Mouse (Mus musculus): ENCODE measurements around the gene Gapdh. TPM values are rescaled to one million over a fixed set of nuclear protein-coding genes. Genes with fewer than 3 reads are reported as not detected.

Gene Gapdh
- polyA plus RNA-seq, 1 experiment from 2014 or later = 5,242 TPM

DNA sequence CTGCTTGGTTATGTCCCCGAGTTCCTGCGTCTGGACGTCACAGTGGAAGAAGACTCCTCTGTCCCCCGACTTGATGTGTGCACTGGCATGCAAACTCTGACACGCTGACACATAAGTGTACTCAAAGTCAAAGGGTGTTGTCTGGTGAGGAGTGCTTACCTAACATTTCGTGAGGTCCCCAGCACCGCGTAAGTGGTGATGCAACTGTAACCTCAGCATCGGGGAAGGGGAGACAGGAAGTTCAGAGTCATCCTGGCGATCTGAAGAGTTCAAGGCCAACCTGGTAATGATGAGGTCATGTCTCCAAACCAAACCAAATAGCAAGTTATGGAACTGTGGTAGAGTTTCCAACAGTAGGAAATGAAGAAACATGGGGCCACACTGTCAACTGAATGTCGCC lies 53.7 kb downstream of the Gapdh start:
- Histone ChIP-seq H3K4me3 (ENCODE audit: control insufficient read depth in 1 of 2, insufficient read depth in 1 of 2, low read depth in 1 of 2, low read length in 2 of 2) (no peak overlapping the region), H3K27ac (replicated peaks in 1 of 2; ENCODE audit: control insufficient read depth in 1 of 2, insufficient read depth in 1 of 2, low read depth in 2 of 2, low read length in 2 of 2) (no peak overlapping the region), H3K9me3 (ENCODE audit: control insufficient read depth, low read length) (no peaks in the 10 kb centered on the region), H3K36me3 (ENCODE audit: control insufficient read depth, insufficient read depth, low read length) (peaks cover 99% of the 10 kb centered on the region), H3K27me3 (ENCODE audit: control insufficient read depth, insufficient read depth, low read length) (no peaks in the 10 kb centered on the region), H3K9ac (ENCODE audit: low read length) (no peak overlapping the region), H3K4me1 (ENCODE audit: control insufficient read depth in 2 of 2, insufficient read depth in 2 of 2, low read length in 2 of 2) (no peaks in the 10 kb centered on the region), H3K4me2 (ENCODE audit: low read length) (no peak overlapping the region)
- WGBS = 89% methylated on average over 11 of the region's 11 CpGs
- ATAC-seq (ENCODE audit: insufficient number of reproducible peaks, insufficient read depth, low FRiP score, low read depth) = no peak

Small RNA genes lying within 50 kb of the gene (microRNA-seq; reads per million reads assigned to microRNA genes)
- gene Mir3098 = 2.8 reads per million, percentile 3 among the genes with 10 or more reads in this experiment

Other genes starting within 250 kb of the Gapdh start
- gene Ptms, start 246.4 kb downstream of the Gapdh start, polyA plus RNA-seq (2014; fragmentation: Nextera tagmentation; extraction: Ambion mirVana) = 238 and 251 TPM in 2 replicates
- 364 and 365 TPM in 2 replicates for gene Mlf2, start 235.1 kb downstream of the Gapdh start, polyA plus RNA-seq (2014; fragmentation: Nextera tagmentation; extraction: Ambion mirVana)
- gene Cops7a, start 200.9 kb downstream of the Gapdh start, polyA plus RNA-seq (2014; fragmentation: Nextera tagmentation; extraction: Ambion mirVana) = 128 and 135 TPM in 2 replicates
- gene Pianp, start 169.8 kb downstream of the Gapdh start, polyA plus RNA-seq (2014; fragmentation: Nextera tagmentation; extraction: Ambion mirVana) = 0.28 and 0.55 TPM in 2 replicates
- 6.6 and 7.2 TPM in 2 replicates for gene Zfp384, start 157.3 kb downstream of the Gapdh start, polyA plus RNA-seq (2014; fragmentation: Nextera tagmentation; extraction: Ambion mirVana)
- gene Ing4, start 126.7 kb downstream of the Gapdh start, polyA plus RNA-seq (2014; fragmentation: Nextera tagmentation; extraction: Ambion mirVana) = 67.1 and 76.1 TPM in 2 replicates
- 5.4 and 6.5 TPM in 2 replicates for gene Acrbp, start 116.8 kb downstream of the Gapdh start, polyA plus RNA-seq (2014; fragmentation: Nextera tagmentation; extraction: Ambion mirVana)
- 0.36 TPM in 1 of 2 replicates, not detected in the other for gene Lpar5, start 98.5 kb downstream of the Gapdh start, polyA plus RNA-seq (2014; fragmentation: Nextera tagmentation; extraction: Ambion mirVana)
- gene Chd4, start 70.5 kb downstream of the Gapdh start, polyA plus RNA-seq (2014; fragmentation: Nextera tagmentation; extraction: Ambion mirVana) = 58.6 and 67.4 TPM in 2 replicates
- 35.3 and 36.6 TPM in 2 replicates for gene Nop2, start 34.6 kb downstream of the Gapdh start, polyA plus RNA-seq (2014; fragmentation: Nextera tagmentation; extraction: Ambion mirVana)
- gene Iffo1, start 21.2 kb downstream of the Gapdh start, polyA plus RNA-seq (2014; fragmentation: Nextera tagmentation; extraction: Ambion mirVana) = 8.7 and 9.7 TPM in 2 replicates
- 66.0 and 67.5 TPM in 2 replicates for gene Ncapd2, start 25.2 kb upstream of the Gapdh start, polyA plus RNA-seq (2014; fragmentation: Nextera tagmentation; extraction: Ambion mirVana)
- gene Mrpl51, start 25.3 kb upstream of the Gapdh start, polyA plus RNA-seq (2014; fragmentation: Nextera tagmentation; extraction: Ambion mirVana) = 261 and 264 TPM in 2 replicates
- 2.6 and 2.7 TPM in 2 replicates for gene Vamp1, start 49.1 kb upstream of the Gapdh start, polyA plus RNA-seq (2014; fragmentation: Nextera tagmentation; extraction: Ambion mirVana)
- 4.0 and 4.4 TPM in 2 replicates for gene Tapbpl, start 65.4 kb upstream of the Gapdh start, polyA plus RNA-seq (2014; fragmentation: Nextera tagmentation; extraction: Ambion mirVana)
- gene Cd27, start 70.5 kb upstream of the Gapdh start, polyA plus RNA-seq (2014; fragmentation: Nextera tagmentation; extraction: Ambion mirVana) = 2.5 and 3.2 TPM in 2 replicates
- not detected in 2 replicates for gene Tuba3a, start 119.6 kb upstream of the Gapdh start, polyA plus RNA-seq (2014; fragmentation: Nextera tagmentation; extraction: Ambion mirVana)
- gene Ltbr, start 147.4 kb upstream of the Gapdh start, polyA plus RNA-seq (2014; fragmentation: Nextera tagmentation; extraction: Ambion mirVana) = 38.5 and 41.5 TPM in 2 replicates
- gene Scnn1a, start 154.2 kb upstream of the Gapdh start, polyA plus RNA-seq (2014; fragmentation: Nextera tagmentation; extraction: Ambion mirVana) = 0.65 and 1.00 TPM in 2 replicates
- 41.4 and 43.5 TPM in 2 replicates for gene Tnfrsf1a, start 182.9 kb upstream of the Gapdh start, polyA plus RNA-seq (2014; fragmentation: Nextera tagmentation; extraction: Ambion mirVana)
- gene Plekhg6, start 214.3 kb upstream of the Gapdh start, polyA plus RNA-seq (2014; fragmentation: Nextera tagmentation; extraction: Ambion mirVana) = 0.05 TPM in 1 of 2 replicates, not detected in the other